Mouse (Mus musculus) stomach, adult 2 months (tissue): ENCODE measurements around the gene Man2b2. TPM values are rescaled to one million over a fixed set of nuclear protein-coding genes. Genes with fewer than 3 reads are reported as not detected.

Source experiments
- polyA plus RNA-seq: library from polyadenylated mRNA; depleted of rRNA; stranded (reverse); fragments of >200 nt; gene quantifications from 2 replicates; pipeline ENCODE4 v1.2.3, GENCODE M21; 2012; rRNA removed

Man2b2 gene
- 42.3 and 43.6 TPM in 2 replicates for polyA plus RNA-seq

DNA sequence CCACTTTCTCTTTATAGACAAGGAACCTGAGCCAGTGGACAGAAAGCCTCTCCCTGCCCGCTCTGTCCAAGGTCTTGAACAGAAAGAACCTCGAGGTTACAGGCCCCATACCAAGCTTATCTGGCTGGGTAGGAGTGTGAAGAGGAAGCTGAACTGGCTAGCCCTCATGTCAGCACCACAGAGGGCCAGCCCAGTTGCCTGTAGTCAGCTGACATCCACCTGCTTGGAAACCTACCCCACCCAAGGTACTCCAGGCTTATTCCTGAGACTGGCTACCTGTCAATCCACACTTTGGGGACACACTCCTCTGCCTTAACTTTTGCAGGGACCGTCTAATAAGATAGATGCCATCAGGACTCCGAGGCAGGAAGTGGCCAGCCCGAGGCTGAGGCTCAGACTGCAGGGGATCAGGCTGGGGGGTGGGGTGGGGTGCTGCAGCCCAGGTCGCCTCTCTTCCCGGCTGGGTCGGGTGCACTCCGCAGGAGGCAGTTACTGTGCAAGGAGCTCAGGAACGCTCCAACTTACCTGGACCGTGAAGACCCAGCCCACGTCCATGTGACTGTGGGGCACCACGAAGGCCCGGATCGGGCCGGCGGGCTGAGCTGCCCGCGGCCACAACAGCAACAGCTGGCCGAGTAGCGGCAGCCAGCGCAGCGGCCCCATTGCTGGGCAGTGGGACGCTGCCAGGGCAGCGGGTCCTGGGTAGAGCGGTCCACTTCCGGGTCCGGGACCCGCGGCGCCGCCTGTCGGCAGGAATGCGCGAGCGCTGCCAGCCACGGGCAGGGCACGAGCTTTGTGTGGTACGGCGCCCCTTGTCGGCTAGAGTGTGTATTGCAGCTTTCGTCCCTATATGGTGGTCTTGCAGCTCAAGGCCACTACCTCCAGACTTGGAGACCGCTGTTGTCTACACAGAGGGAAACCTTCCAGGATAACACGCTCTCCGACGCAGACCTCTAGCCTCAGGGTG lies at the start of gene Man2b2:
Man2b2 (minus strand) TSS at position 741 of the 967 bp plus-strand sequence.

DNA sequence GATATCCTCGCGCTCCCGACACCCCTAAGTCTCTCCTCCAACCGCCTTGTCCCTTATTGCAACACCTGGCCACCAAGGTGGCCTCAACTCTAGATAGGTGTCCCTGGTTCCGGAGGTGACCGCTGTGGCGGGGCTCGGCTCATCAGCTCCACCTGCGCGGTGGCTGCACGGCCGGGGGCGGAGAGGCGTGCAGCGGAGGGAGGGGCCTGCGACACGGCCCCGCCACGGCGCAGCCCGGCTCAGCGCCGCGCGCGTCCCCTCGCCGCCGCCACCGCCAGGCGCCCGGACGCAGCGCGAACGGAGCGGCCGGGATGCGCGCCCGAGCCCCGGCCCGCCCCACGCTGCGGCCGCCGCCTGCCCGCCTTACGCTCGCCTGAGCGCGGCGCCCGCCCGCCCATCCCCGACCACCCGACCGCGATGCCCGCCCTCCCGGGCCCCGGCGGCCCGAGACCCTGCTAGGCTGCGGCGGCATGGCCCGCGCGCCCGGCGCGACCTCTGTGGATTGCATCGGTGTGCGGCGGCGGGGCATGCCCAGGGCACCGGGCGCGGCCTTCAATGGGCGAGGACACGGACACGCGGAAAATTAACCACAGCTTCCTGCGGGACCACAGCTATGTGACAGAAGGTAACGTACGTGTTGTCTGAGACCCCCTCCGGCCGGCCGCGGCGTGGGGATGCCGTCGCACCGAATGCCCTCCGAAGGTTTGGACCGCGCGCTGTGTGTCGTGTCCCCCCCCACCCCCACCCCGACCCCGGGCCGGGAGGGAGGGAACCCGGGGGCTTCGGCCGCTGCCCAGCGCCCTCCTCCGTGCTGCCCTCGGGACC lies 38.0 kb upstream of the Man2b2 start, which contains the start of gene Ppp2r2c:
Ppp2r2c (plus strand) TSS at position 248 of the 825 bp plus-strand sequence.

GRCm38 (mm10) chr5:36796296-36797014 lies 34.0 kb downstream of the Man2b2 start, which contains the start of gene Mrfap1:
Gene Mrfap1 (minus strand): TSS chr5:36796772.

Other genes starting within 250 kb of the Man2b2 start
- 10.7 and 12.3 TPM in 2 replicates for gene Tbc1d14, start 237.4 kb downstream of the Man2b2 start, polyA plus RNA-seq
- gene D5Ertd579e, start 134.6 kb downstream of the Man2b2 start, polyA plus RNA-seq: 6.1 and 7.0 TPM in 2 replicates
- 12.4 and 29.2 TPM in 2 replicates for gene Bloc1s4, start 82.0 kb downstream of the Man2b2 start, polyA plus RNA-seq
- 33.1 and 58.8 TPM in 2 replicates for gene Mrfap1, start 33.9 kb downstream of the Man2b2 start, polyA plus RNA-seq
- gene Ppp2r2c, start 37.9 kb upstream of the Man2b2 start, polyA plus RNA-seq: 0.62 and 0.83 TPM in 2 replicates
- gene Wfs1, start 158.6 kb upstream of the Man2b2 start, polyA plus RNA-seq: 9.3 and 10.0 TPM in 2 replicates